Mouse (Mus musculus): ENCODE measurements around the gene Tmprss2. TPM values are rescaled to one million over a fixed set of nuclear protein-coding genes. Genes with fewer than 3 reads are reported as not detected.

Gene Tmprss2
- 12.0 and 15.4 TPM in 2 replicates for polyA plus RNA-seq (2015; fragmentation: Nextera tagmentation; extraction: Ambion mirVana)

DNA sequence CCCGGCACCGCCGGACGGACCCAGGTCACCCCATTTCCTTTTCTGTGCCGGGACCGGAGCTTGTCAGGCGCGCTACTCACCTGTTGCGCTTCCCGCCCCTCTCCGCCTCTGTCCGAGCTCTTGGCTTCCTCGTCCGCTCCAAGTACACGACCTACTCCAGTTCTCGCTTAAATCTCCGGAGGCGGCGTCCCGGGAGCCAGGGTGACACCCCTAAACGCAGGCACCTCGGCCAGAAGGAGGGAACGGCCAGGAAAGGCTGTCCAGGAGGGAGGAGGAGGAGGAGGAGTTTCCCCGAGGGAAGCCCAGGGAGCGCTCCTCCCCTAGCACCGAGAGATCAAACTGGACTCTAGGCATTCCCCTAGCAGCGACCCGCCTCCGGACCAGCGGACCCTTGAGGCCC lies at the start of gene Tmprss2:
Gene Tmprss2 (minus strand): TSS at position 257 of the 400 bp plus-strand sequence.
- Histone ChIP-seq H3K9ac (ENCODE audit: low read length) (peak within 1 kb of the TSS; percentile 61), H3K4me2 (ENCODE audit: low read depth, low read length) (peak within 1 kb of the TSS; percentile 58), H3K4me3 (ENCODE audit: low read length) (peak within 1 kb of the TSS; percentile 52), H3K36me3 (ENCODE audit: control insufficient read depth, insufficient read depth, low read length) (no peaks in the 10 kb centered on the region), H3K27me3 (ENCODE audit: control insufficient read depth, insufficient read depth, low read depth, low read length) (peaks cover 25% of the 10 kb centered on the region), H3K27ac (ENCODE audit: low read length) (peak within 1 kb of the TSS; percentile 31; the same call in 1 of the 2 replicates), H3K9me3 (ENCODE audit: control insufficient read depth, low read length) (no peaks in the 10 kb centered on the region), H3K4me1 (replicated peaks; ENCODE audit: control insufficient read depth, insufficient read depth, low read length) (0 out of 2 replicates have a peak, but pooled peaks cover 3% of the 10 kb centered on the region)
- ATAC-seq (ENCODE audit: low read depth), result peak; percentile 85
- under 1% methylated on average over 30 of the region's 30 CpGs for WGBS

DNA sequence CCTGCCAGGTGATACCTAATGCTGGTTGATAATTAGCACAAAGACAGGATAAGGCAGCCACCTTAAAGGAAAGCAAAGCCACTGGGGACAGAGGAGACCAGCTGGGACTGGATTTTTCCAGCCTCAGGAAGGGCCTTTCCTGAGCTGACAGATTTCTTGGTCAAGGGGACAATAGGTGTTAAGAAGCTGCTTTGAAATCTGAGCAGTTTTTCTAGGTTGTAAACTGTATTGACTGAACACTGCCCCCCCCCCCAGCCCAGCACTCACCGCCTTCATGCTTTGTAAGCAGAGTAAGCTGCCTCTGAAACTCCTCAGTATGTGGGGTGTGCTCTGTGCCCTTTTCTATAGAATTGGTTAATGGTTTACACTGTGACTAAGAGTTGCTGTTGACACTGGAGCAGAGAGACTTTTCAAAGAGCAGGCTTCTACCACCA lies 48.2 kb upstream of the Tmprss2 start:
- peak overlapping the region; percentile 87 for H3K27ac ChIP-seq (ENCODE audit: low read length)

DNA sequence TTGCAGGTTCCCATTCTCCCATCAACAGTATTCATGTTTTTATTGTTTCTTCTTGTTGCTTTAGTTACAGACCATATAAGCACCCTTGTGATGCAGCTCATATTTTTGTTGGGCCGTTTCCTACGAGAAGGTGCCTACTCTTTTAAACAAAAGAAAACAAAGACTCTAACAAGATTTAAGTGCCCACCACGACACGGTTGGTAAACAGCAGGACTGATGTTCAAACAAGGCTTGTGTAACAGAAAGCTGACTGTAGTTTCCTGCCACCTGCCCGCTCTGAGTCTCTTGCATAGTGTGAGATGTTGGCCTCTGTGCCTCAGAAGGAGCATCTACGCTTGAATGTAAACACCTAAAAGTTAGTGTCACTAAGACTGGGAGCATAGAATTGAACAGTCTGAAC lies 47.5 kb upstream of the Tmprss2 start:
- no peak for ATAC-seq (ENCODE audit: low read depth)
- Histone ChIP-seq H3K9ac (ENCODE audit: low read length) (no peak overlapping the region), H3K27me3 (ENCODE audit: control insufficient read depth, insufficient read depth, low read depth, low read length) (no peaks in the 10 kb centered on the region), H3K4me3 (ENCODE audit: low read length) (no peak overlapping the region), H3K9me3 (ENCODE audit: control insufficient read depth, low read length) (no peaks in the 10 kb centered on the region), H3K27ac (ENCODE audit: low read length) (peak overlapping the region; percentile 87), H3K36me3 (ENCODE audit: control insufficient read depth, insufficient read depth, low read length) (no peaks in the 10 kb centered on the region), H3K4me1 (replicated peaks; ENCODE audit: control insufficient read depth, insufficient read depth, low read length) (0 out of 2 replicates have a peak, but pooled peaks cover 6% of the 10 kb centered on the region), H3K4me2 (ENCODE audit: low read depth, low read length) (no peak overlapping the region)
- 36% methylated on average over 6 of the region's 6 CpGs for WGBS

More for the DNA sequence above, 48.2 kb upstream of the Tmprss2 start:
- H3K9me3 ChIP-seq (ENCODE audit: control insufficient read depth, low read length), result no peaks in the 10 kb centered on the region
- H3K4me3 ChIP-seq (ENCODE audit: low read length), result no peak overlapping the region
- no peak overlapping the region; the same call in 1 of the 2 replicates for H3K4me2 ChIP-seq (ENCODE audit: low read depth, low read length)
- H3K4me1 ChIP-seq (replicated peaks; ENCODE audit: control insufficient read depth, insufficient read depth, low read length), result 0 out of 2 replicates have a peak, but pooled peaks cover 6% of the 10 kb centered on the region
- ATAC-seq (ENCODE audit: low read depth), result peak; percentile 90
- no peaks in the 10 kb centered on the region for H3K27me3 ChIP-seq (ENCODE audit: control insufficient read depth, insufficient read depth, low read depth, low read length)
- no peak overlapping the region for H3K9ac ChIP-seq (ENCODE audit: low read length)
- WGBS, result 19% methylated on average over 1 of the region's 1 CpGs
- no peaks in the 10 kb centered on the region for H3K36me3 ChIP-seq (ENCODE audit: control insufficient read depth, insufficient read depth, low read length)

DNA sequence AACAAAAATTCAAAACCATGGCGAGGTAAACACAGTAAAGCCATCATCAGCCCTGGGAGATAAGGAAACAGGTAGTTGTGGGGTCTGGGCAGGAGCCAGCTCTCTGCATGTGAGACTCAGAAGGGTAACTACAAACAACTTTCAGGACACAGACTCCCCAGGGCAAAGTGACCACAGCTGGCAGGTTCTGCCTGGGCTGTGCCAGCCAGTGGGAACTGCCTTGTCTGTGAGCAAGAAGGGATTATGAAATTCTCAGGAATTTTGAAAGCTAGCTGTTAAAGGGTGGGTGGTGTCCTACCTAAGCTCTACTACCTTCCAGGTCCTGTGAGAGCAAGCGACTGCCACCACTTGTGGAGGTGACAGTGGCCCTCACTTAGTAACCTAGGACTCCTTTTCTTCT lies 44.8 kb upstream of the Tmprss2 start:
- no peak overlapping the region for H3K4me3 ChIP-seq (ENCODE audit: low read length)
- no peak overlapping the region for H3K27ac ChIP-seq (ENCODE audit: low read length)
- no peaks in the 10 kb centered on the region for H3K27me3 ChIP-seq (ENCODE audit: control insufficient read depth, insufficient read depth, low read depth, low read length)
- no peak overlapping the region for H3K4me2 ChIP-seq (ENCODE audit: low read depth, low read length)
- ATAC-seq (ENCODE audit: low read depth), result peak; percentile 76
- 0 out of 2 replicates have a peak, but pooled peaks cover 3% of the 10 kb centered on the region for H3K4me1 ChIP-seq (replicated peaks; ENCODE audit: control insufficient read depth, insufficient read depth, low read length)
- H3K9me3 ChIP-seq (ENCODE audit: control insufficient read depth, low read length), result no peaks in the 10 kb centered on the region
- H3K36me3 ChIP-seq (ENCODE audit: control insufficient read depth, insufficient read depth, low read length), result no peaks in the 10 kb centered on the region
- H3K9ac ChIP-seq (ENCODE audit: low read length), result no peak overlapping the region
- 56% methylated on average over 2 of the region's 2 CpGs for WGBS

DNA sequence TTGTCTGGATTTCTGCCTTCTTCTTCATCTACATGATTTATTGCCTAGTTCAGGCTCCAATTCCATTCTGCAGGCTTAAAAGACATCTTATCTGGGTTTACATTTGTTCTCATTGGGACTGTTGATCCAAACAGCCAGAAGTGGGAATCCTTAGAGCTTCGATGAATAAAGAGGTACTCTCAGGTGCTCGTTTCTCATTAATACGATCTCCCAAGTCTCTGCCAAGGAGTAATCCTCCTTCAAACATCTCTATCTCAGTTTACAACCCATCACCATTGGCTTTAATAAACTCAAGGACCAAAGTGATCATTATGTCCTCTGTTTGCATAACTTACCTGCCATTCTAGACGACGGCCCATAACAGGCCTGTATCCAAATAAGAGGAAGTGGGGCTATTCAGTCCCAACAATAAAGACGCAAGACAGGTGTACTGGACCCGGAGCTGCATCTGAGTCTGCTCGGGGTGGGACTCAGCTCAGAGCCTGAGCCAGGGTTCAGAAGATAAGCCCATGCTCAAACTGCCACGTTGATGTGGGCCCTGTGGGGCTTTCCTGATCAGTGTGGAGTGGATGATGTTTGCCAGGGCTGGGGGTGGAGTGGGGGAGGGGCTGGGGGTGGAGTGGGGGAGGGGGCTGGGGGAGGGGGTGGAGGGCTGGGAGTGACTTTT lies 38.7 kb upstream of the Tmprss2 start:
- Histone ChIP-seq H3K27ac (ENCODE audit: low read length) (no peak overlapping the region), H3K9me3 (ENCODE audit: control insufficient read depth, low read length) (no peaks in the 10 kb centered on the region), H3K4me3 (ENCODE audit: low read length) (no peak overlapping the region), H3K9ac (ENCODE audit: low read length) (no peak overlapping the region), H3K36me3 (ENCODE audit: control insufficient read depth, insufficient read depth, low read length) (no peaks in the 10 kb centered on the region), H3K4me2 (ENCODE audit: low read depth, low read length) (no peak overlapping the region), H3K27me3 (ENCODE audit: control insufficient read depth, insufficient read depth, low read depth, low read length) (no peaks in the 10 kb centered on the region), H3K4me1 (replicated peaks; ENCODE audit: control insufficient read depth, insufficient read depth, low read length) (no peaks in the 10 kb centered on the region)
- 47% methylated on average over 9 of the region's 9 CpGs for WGBS
- no peak for ATAC-seq (ENCODE audit: low read depth)

DNA sequence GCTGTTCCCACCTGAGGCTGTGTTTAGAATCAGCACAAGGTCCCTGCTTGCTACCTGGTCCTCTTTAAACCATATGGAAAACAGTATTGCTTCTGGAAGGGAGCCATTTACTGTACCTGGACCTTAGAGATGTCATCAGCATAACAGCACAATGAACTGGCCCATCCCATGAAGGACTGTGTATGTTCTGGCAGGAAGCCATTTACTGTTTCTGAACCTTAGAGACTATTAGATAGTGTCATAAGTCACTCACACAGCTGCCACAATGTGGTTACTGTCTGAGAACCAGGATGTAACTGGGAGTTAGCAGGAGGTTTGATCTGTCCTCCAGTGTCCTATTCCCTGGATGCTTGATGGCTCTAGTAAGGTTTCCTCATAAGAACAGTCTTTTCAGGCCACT lies 33.7 kb upstream of the Tmprss2 start:
- Histone ChIP-seq H3K4me3 (ENCODE audit: low read length) (no peak overlapping the region), H3K9ac (ENCODE audit: low read length) (no peak overlapping the region), H3K27me3 (ENCODE audit: control insufficient read depth, insufficient read depth, low read depth, low read length) (no peaks in the 10 kb centered on the region), H3K4me1 (replicated peaks; ENCODE audit: control insufficient read depth, insufficient read depth, low read length) (no peaks in the 10 kb centered on the region), H3K9me3 (ENCODE audit: control insufficient read depth, low read length) (no peaks in the 10 kb centered on the region), H3K36me3 (ENCODE audit: control insufficient read depth, insufficient read depth, low read length) (no peaks in the 10 kb centered on the region), H3K27ac (ENCODE audit: low read length) (no peak overlapping the region), H3K4me2 (ENCODE audit: low read depth, low read length) (no peak overlapping the region)
- ATAC-seq (ENCODE audit: low read depth), result no peak

DNA sequence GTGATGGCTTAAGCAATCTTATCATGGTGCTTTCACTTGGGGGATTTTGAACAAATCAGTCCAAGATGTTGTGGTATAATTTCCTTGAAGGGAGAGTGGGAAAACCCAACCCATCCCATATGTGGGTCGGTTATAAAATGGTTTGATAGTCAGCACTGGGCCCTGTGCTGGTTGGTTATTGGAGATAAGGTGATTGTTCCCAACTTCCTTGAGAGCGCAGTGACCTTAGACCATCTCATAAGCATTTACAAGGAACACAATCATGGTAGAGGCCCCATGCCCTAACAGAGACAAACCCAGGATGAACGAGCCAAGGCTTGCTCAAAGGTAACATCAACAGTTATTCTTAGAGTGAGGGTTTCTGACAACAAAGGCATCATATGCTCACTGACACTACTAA lies 28.6 kb upstream of the Tmprss2 start:
- Histone ChIP-seq H3K36me3 (ENCODE audit: control insufficient read depth, insufficient read depth, low read length) (no peaks in the 10 kb centered on the region), H3K4me3 (ENCODE audit: low read length) (no peak overlapping the region), H3K4me2 (ENCODE audit: low read depth, low read length) (no peak overlapping the region)

DNA sequence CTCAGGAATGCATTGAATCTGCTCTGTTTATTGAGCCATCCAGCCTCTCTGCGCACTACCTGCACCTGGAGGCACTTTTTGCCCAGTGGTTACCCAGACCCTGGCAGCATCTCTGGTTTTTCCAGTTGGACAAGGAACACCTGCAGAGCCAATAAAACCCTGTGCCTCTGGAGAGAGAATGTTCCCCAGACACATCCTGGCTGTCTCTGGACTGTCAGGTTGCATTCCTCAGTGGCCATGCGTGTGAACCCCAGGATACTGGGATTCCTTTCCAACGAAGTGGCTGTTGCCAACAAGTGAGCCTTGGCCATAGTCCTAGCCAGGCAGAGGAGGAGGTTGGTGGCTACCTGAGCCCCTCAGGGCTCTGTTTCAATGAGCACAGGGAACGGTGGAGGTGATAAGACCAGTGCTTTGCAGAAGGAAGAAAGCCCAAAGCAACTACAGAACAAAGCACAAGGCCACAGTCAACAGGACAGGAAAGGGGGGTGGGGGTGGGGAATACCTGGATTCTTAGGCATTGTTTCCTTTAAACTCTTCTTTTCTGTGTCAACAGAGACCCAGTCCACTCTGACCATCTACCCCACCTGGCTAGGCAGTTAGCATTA lies 22.0 kb upstream of the Tmprss2 start:
- Histone ChIP-seq H3K4me2 (ENCODE audit: low read depth, low read length) (no peak overlapping the region), H3K4me3 (ENCODE audit: low read length) (no peak overlapping the region), H3K27me3 (ENCODE audit: control insufficient read depth, insufficient read depth, low read depth, low read length) (no peaks in the 10 kb centered on the region), H3K9ac (ENCODE audit: low read length) (no peak overlapping the region), H3K36me3 (ENCODE audit: control insufficient read depth, insufficient read depth, low read length) (no peaks in the 10 kb centered on the region), H3K4me1 (replicated peaks; ENCODE audit: control insufficient read depth, insufficient read depth, low read length) (peaks cover 6% of the 10 kb centered on the region; the same call in 1 of the 2 replicates), H3K27ac (ENCODE audit: low read length) (no peak overlapping the region), H3K9me3 (ENCODE audit: control insufficient read depth, low read length) (no peaks in the 10 kb centered on the region)
- ATAC-seq (ENCODE audit: low read depth), result peak; percentile 49; the same call in 1 of the 2 replicates
- WGBS, result 34% methylated on average over 4 of the region's 4 CpGs

More for the DNA sequence above, 28.6 kb upstream of the Tmprss2 start:
- WGBS, result 83% methylated on average over 3 of the region's 3 CpGs
- no peak for ATAC-seq (ENCODE audit: low read depth)
- Histone ChIP-seq H3K27me3 (ENCODE audit: control insufficient read depth, insufficient read depth, low read depth, low read length) (no peaks in the 10 kb centered on the region), H3K9me3 (ENCODE audit: control insufficient read depth, low read length) (no peaks in the 10 kb centered on the region), H3K4me1 (replicated peaks; ENCODE audit: control insufficient read depth, insufficient read depth, low read length) (no peaks in the 10 kb centered on the region), H3K9ac (ENCODE audit: low read length) (no peak overlapping the region), H3K27ac (ENCODE audit: low read length) (no peak overlapping the region)

DNA sequence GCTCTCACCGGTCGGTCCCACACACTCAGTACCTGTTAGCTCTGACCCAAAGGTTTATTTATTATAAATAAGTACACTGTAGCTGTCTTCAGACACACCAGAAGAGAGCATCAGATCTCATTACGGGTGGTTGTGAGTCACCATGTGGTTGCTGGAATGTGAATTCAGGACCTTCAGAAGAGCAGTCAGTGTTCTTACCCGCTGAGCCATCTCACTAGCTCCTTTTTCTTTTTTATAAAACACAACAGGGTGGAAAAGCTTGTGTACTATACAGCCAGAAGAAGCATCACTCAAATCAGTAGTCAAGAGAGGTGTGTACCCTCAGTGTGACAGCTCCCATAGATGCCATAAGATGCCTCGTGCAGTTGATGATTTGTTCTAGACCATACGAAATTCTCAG lies 12.2 kb upstream of the Tmprss2 start:
- no peaks in the 10 kb centered on the region for H3K36me3 ChIP-seq (ENCODE audit: control insufficient read depth, insufficient read depth, low read length)
- H3K4me1 ChIP-seq (replicated peaks; ENCODE audit: control insufficient read depth, insufficient read depth, low read length), result no peaks in the 10 kb centered on the region
- WGBS, result 70% methylated on average over 6 of the region's 6 CpGs
- H3K27ac ChIP-seq (ENCODE audit: low read length), result no peak overlapping the region
- no peaks in the 10 kb centered on the region for H3K27me3 ChIP-seq (ENCODE audit: control insufficient read depth, insufficient read depth, low read depth, low read length)
- H3K4me2 ChIP-seq (ENCODE audit: low read depth, low read length), result no peak overlapping the region
- H3K9me3 ChIP-seq (ENCODE audit: control insufficient read depth, low read length), result no peaks in the 10 kb centered on the region
- ATAC-seq (ENCODE audit: low read depth), result no peak
- H3K9ac ChIP-seq (ENCODE audit: low read length), result no peak overlapping the region
- H3K4me3 ChIP-seq (ENCODE audit: low read length), result no peak overlapping the region

All from lung, embryonic 16.5 days (tissue).